Mouse (Mus musculus): Measurements from ENCODE around the gene St13. TPM values are rescaled to one million over a fixed set of nuclear protein-coding genes. Genes with fewer than 3 reads are reported as not detected.

Gene St13
- 100 to 1,000 TPM; 189 to 211 TPM for total RNA-seq (2021)
- long read RNA-seq, transcript St13-205 (12 exons, 3,346 nt): major isoform, 97 of 122 reads
- long read RNA-seq, partial matches to known transcripts: 9 of 122 reads
- long read RNA-seq, other reads (novel, unspliced or antisense): 16 of 122 reads

DNA sequence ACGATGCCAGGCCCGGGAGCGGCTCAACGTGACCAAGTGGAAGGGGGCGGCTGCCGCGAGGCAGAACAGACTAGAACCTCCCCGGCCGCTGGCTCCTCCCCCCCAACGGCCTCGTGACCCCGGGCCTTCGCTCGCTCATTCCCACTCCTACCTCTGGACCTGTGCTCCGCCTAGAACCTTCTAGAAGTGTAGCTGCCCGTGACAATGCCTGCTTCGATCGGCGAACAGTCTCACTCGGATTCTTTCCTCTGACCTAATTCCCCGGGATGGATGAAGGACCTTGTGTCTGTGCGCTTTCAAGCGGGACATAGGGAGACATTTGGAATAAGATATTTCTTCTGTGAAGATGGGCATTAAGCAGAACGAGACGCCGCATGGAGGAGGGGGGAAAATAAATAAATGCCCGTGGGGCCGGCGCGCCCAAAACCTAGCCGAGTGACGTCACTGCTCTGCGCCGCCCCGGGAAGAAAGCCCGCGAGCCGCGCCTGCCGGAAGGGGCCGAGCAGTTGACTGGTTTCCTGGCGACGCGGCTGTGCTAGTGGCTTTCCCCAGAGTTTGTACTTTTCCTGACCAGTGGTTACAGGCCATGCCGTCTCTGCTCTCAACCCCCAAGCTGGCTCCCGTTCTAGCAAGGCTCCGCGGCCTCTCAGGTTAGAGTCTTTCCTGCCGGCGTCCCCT, at the start of gene St13, which contains the start of gene Xpnpep3:
TSS of gene St13 (minus strand) at position 440 of the 678 bp plus-strand sequence.
TSS of gene Xpnpep3 (plus strand) at position 501 of the 678 bp plus-strand sequence.
- DNase-seq (ENCODE audit: low spot score in 2 of 2): peak; percentile 98 to 99

- peak; percentile 67 to 72 for DNase-seq (ENCODE audit: low spot score in 2 of 2)
Observed at GRCm38 (mm10) chr15:81448463-81448862, 48.6 kb upstream of the St13 start.

- DNase-seq (ENCODE audit: low spot score in 2 of 2): no peak
Observed at GRCm38 (mm10) chr15:81439236-81439635, 39.4 kb upstream of the St13 start.

GRCm38 (mm10) chr15:81438345-81438744, 38.5 kb upstream of the St13 start:
- DNase-seq (ENCODE audit: low spot score in 2 of 2): no peak

- no peak for DNase-seq (ENCODE audit: low spot score in 2 of 2)
Observed at GRCm38 (mm10) chr15:81431195-81431594, 31.3 kb upstream of the St13 start.

- DNase-seq (ENCODE audit: low spot score in 2 of 2): no peak
Observed at GRCm38 (mm10) chr15:81427947-81428346, 28.1 kb upstream of the St13 start.

DNA sequence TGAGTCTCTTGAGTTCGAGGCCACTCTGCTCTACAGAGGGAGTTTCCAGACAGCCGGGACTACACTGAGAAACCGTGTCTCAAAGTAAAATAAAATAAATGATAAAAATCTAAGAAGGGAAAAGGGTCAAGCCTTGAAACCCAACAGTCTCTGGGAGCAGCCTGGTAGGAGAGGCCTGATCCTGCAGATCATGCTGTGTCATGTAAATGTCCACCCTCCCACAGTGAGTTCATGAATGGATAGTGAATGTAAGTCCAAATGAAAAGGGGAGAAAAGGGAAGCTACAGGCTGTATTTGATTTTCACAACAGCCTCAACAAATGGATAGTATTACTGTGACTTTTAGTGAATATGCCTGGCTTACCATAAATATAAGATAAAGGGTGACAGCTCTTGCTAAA, 25.4 kb upstream of the St13 start:
- DNase-seq (ENCODE audit: low spot score in 2 of 2): no peak

- DNase-seq (ENCODE audit: low spot score in 2 of 2): no peak
Observed at GRCm38 (mm10) chr15:81422156-81422681, 22.3 kb upstream of the St13 start.

GRCm38 (mm10) chr15:81421454-81421853, 21.6 kb upstream of the St13 start:
- no peak for DNase-seq (ENCODE audit: low spot score in 2 of 2)

DNA sequence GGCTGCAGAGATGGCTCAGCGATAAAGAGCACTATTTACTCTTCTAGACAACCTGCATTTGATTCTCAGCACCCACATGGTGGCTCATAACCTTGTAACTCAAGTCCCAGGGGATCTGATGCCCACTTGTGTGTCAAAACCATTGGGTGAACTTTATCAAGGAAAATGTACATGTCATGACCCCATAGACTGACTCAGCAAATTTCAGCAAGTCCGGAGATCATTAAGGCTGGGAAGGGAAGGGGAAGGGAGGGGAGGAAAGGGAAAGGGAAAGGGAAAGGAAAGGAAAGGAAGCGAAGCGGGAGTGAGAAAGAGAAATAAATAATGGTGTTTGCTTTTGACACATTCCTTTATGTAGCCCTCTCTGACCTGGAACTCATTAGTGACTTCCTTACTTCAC, 18.2 kb upstream of the St13 start:
- DNase-seq (ENCODE audit: low spot score in 2 of 2): no peak

DNA sequence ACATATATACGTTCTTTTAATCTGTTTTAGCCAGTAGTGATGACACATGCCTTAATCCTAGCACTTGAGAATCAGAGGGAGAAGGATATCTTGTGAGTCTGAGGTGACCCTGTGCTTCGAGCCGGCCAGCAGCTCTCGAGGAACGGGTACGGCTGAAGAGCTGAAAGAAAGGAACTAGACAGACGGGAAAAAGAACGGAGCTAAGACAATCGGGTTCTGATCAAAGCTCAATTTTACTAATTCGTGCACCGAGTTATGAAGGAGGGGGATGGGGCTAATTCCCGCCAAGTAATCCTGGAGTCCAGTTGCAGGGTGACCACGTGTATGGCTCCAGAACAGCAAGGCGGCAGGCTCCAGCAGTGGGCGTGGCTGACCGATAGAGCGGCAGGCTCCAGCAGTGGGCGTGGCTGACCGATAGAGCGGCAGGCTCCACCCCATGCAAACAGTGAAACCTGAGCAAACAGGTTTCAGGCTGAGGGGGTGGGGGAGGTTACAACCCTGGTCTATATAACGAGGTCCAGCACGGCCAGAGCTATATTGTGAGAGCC, 17.0 kb upstream of the St13 start:
- DNase-seq (ENCODE audit: low spot score in 2 of 2): peak in 1 of 2 experiments; percentile 20

GRCm38 (mm10) chr15:81408199-81408598, 8.3 kb upstream of the St13 start, which contains the start of gene Dnajb7:
Dnajb7 (minus strand) TSS chr15:81408299.
- no peak for DNase-seq (ENCODE audit: low spot score in 2 of 2)

GRCm38 (mm10) chr15:81405008-81405407, 5.1 kb upstream of the St13 start:
- no peak for DNase-seq (ENCODE audit: low spot score in 2 of 2)

- DNase-seq (ENCODE audit: low spot score in 2 of 2): no peak
Observed at GRCm38 (mm10) chr15:81399297-81399637, 610 bp downstream of the St13 start.

- no peak for DNase-seq (ENCODE audit: low spot score in 2 of 2)
Observed at GRCm38 (mm10) chr15:81398189-81398588, 1.7 kb downstream of the St13 start.

GRCm38 (mm10) chr15:81394211-81394915, 5.5 kb downstream of the St13 start:
- DNase-seq (ENCODE audit: low spot score in 2 of 2): no peak

GRCm38 (mm10) chr15:81392997-81393396, 6.9 kb downstream of the St13 start:
- peak; percentile 16 to 30 for DNase-seq (ENCODE audit: low spot score in 2 of 2)

- no peak for DNase-seq (ENCODE audit: low spot score in 2 of 2)
Observed at GRCm38 (mm10) chr15:81386327-81386726, 13.6 kb downstream of the St13 start.

GRCm38 (mm10) chr15:81378845-81379244, 21.0 kb downstream of the St13 start:
- no peak for DNase-seq (ENCODE audit: low spot score in 2 of 2)

GRCm38 (mm10) chr15:81374621-81375020, 25.3 kb downstream of the St13 start:
- DNase-seq (ENCODE audit: low spot score in 2 of 2): no peak

GRCm38 (mm10) chr15:81370356-81370755, 29.5 kb downstream of the St13 start:
- no peak for DNase-seq (ENCODE audit: low spot score in 2 of 2)

- DNase-seq (ENCODE audit: low spot score in 2 of 2): no peak
Observed at GRCm38 (mm10) chr15:81368601-81369000, 31.3 kb downstream of the St13 start.
